In the genomic region with DNA sequence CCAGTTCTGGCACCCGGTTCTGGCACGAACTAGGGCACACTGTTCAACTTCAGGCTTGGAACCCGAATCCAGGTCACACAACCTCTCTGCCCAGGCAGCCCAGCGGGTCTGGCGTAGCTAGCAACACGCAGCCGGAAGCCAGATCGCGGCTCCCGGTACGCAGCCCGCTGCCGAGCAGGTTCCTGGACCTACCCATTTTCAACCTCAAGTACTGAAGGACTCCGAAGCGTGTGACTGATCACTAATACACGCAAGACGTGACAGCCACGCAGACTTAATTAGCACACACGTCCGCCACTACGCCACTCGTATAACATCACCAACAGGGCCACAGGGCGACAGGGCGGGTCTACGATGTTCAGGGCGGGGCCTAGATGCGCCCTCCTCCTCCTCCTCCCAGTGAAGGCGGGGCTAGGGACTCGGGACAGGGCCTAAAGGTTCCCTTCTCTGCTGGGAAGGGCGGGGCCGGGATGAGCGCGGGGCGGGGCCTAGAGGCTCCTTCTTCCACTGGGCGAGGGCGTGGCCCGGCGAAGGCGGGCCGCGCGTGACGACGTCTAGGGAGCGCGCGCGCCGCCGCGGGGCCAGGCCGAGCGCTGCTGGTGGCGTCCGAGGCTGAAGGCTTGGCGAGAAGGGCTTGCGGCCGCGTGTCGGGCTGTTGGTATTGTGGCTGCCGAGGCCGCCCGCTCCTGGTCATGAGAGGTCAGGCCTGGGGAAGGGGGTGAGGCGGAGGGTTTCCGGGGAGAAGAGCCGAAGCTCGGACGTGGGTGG, we compare ENCODE assay signal across 8 mouse cellular contexts. TPM values are rescaled to one million over a fixed set of nuclear protein-coding genes. Genes with fewer than 3 reads are reported as not detected.
DNase-seq lines count a peak whose midpoint lies in the region; ATAC-seq lines count a peak whose summit lies in the region.

A gene (plus strand): TSS at position 557 of the 768 bp plus-strand sequence.

- WGBS in hindbrain, embryonic 14.5 days = under 1% methylated on average over 61 of the region's 68 CpGs

- peak within 1 kb of the TSS; percentile 73 for H3K9ac ChIP-seq in hindbrain, embryonic 14.5 days

- H3K4me1 ChIP-seq in hindbrain, embryonic 14.5 days (replicated peaks; ENCODE audit: control insufficient read depth, insufficient read depth, low read length) = peaks cover 9% of the 10 kb centered on the region

- 0 out of 2 replicates have a peak, but pooled peaks cover 3% of the 10 kb centered on the region for H3K36me3 ChIP-seq in hindbrain, embryonic 14.5 days (replicated peaks; ENCODE audit: control insufficient read depth, insufficient read depth)

- H3K27me3 ChIP-seq in hindbrain, embryonic 14.5 days (ENCODE audit: control insufficient read depth, insufficient read depth, low read length) = no peaks in the 10 kb centered on the region

- H3K4me2 ChIP-seq in hindbrain, embryonic 14.5 days (replicated peaks) = peak within 1 kb of the TSS; percentile 72

- peak within 1 kb of the TSS; percentile 81 for H3K27ac ChIP-seq in hindbrain, embryonic 14.5 days

- peak; percentile 98 for ATAC-seq in hindbrain, embryonic 14.5 days (ENCODE audit: low FRiP score)

- peak; percentile 98 for DNase-seq in R1 (ENCODE audit: low read depth, low spot score)
- DNase-seq in cerebellum, postnatal 25 days = peak; percentile 99 to 100
- DNase-seq in frontal cortex, postnatal 25 days (ENCODE audit: low spot score in 2 of 2) = peak; percentile 89 to 94
- DNase-seq in hindbrain, embryonic 14.5 days (ENCODE audit: low spot score) = peak; percentile 94
- peak; percentile 98 for DNase-seq in layer of hippocampus, postnatal 36 days
- peak; percentile 99 for DNase-seq in lung, postnatal 36 days
- DNase-seq in retina, postnatal 1 day = peak; percentile 99
- peak; percentile 98 to 99 for DNase-seq in urinary bladder, adult 18-20 months (ENCODE audit: low spot score in 2 of 2)

- H3K4me3 ChIP-seq in hindbrain, embryonic 14.5 days (replicated peaks; ENCODE audit: low read length) = peak within 1 kb of the TSS; percentile 63

- no peaks in the 10 kb centered on the region for H3K9me3 ChIP-seq in hindbrain, embryonic 14.5 days (ENCODE audit: control insufficient read depth, low read length)

RNA-seq across cellular contexts. Expression of the gene that starts here (rescaled TPM):
- polyA plus RNA-seq in hindbrain, embryonic 14.5 days (2014; fragmentation: Nextera tagmentation; extraction: Ambion mirVana) = 15.7 and 17.6 TPM in 2 replicates
- total RNA-seq in layer of hippocampus, postnatal 36 days (2021) = 10 to 100 TPM; 28.0 to 32.1 TPM

Comparison
In these comparisons a context has a peak if more than half of its experiments do, and no peak if none do; other contexts are left out.
1. Peak in every context shown above with its lines: DNase-seq, ATAC-seq, H3K4me3 ChIP-seq and H3K27ac ChIP-seq.